Mouse (Mus musculus): ENCODE results near the gene Mgat4c. TPM values are rescaled to one million over a fixed set of nuclear protein-coding genes. Genes with fewer than 3 reads are reported as not detected.
"Not testable (repeated sequence)": the region's sequence is repeated elsewhere in the genome, so short reads cannot be mapped to it uniquely, and the experiment has no call there.

Gene Mgat4c
- total RNA-seq, 1 experiment from 2014 or later, result not detected

- ATAC-seq (replicated peaks; ENCODE audit: low read depth, poor library complexity, severe bottlenecking), result not testable (repeated sequence)
Measured at GRCm38 (mm10) chr10:102435467-102435866, 754.2 kb downstream of the Mgat4c start.

Data from common myeloid progenitor, adult 5-6 weeks (primary cell).